Mouse (Mus musculus): ENCODE data around the gene Mdga2.

The Mdga2 gene

DNA sequence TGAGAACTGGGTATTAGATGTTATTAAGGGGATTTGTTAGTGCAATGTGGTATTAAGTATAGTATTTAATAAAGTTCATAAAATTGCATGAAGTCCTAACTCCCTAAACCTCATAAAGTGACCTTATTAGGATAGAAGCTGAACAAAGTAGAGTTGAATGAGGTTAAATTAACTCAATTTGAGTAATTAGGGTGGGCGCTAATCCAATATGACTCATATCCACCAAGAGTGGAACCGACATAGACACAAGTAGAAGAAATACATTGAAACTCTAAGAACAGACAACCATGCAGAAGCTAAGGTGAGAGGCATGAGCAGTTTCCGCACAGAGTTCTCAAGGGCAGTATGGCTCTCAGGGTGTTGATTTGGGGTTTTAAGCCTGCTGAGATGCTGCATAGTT, 165.7 kb downstream of the Mdga2 start:
- DNase-seq = no peak

GRCm38 (mm10) chr12:67045099-67045750, 177.1 kb downstream of the Mdga2 start:
- no peak for DNase-seq

GRCm38 (mm10) chr12:67041865-67042264, 180.5 kb downstream of the Mdga2 start:
- no peak for DNase-seq

DNA sequence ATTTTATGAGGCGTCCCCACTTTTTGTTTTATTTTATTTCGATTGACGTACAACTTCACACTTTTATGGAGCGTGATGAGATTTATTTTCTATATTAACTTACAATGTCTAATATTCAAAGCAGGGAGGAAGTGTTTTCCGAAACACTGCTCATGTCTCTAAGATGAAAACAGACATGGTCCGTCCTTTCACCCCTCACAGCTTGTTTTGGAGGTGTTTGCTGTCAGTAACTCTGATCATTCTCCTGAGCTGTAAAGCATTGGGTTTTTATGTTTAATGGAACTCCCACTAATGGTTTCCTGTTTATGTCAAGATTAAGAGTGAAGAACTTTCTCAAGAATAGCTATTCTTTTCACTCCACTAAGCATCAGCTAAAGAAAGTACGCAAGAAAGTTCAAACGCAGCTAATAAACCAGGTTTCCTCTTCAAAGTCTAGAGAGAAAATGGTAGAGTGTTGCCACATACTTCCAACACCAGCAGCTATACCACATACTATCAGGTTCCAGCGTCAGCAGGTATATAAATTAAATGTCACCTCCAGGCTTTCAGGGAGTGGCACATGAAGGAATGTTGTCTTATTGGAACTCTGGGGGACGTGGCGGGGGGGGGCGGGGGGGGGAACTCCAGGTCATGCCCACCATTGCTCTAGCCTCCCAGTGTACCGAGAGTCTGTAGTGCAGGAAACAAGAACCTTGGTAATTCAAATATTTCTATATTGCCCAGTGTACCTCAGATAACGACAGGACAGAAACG, 186.7 kb downstream of the Mdga2 start:
- DNase-seq = no peak

- DNase-seq = no peak
Measured at GRCm38 (mm10) chr12:67017192-67017591, 205.2 kb downstream of the Mdga2 start.

GRCm38 (mm10) chr12:67011368-67011767, 211.0 kb downstream of the Mdga2 start:
- no peak for DNase-seq

GRCm38 (mm10) chr12:67010318-67010717, 212.0 kb downstream of the Mdga2 start:
- no peak for DNase-seq

DNA sequence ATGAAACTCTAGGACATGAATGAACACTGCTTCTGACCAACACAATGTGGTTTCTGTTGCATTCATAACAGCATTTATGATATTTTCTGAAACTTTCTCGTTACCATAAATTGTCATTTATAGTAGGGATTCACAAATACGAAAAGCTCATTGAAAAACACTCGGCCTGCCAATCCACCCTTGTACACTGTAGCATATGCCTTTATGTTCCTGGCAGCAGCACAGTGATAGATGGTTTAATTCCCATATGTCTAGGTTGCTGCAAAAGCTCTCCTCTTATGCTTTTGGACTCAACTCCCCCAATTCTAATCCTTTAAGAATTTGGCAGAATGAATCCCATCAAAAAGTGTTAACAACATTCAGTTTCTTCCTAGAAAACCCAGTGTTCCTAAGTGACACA, 213.2 kb downstream of the Mdga2 start:
- no peak for DNase-seq

DNA sequence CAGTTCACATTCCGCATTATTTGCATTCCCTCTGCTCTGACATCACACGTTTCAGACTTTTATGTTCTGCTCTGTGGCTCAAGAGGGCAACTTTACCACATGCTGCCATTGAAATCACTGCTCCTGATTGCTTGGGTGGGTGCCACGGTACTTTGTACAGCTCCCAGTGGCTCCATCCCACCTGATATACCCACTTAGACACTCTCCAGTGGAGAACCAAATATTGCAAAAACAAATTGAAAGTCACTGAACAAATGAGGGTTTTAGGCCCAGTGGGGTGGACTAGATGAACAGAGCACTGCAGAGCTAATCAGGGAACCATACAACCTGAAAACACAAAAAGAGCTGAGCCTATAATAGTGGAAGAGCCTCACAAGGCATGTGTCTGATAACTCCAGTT, 268.2 kb downstream of the Mdga2 start:
- DNase-seq = no peak

DNA sequence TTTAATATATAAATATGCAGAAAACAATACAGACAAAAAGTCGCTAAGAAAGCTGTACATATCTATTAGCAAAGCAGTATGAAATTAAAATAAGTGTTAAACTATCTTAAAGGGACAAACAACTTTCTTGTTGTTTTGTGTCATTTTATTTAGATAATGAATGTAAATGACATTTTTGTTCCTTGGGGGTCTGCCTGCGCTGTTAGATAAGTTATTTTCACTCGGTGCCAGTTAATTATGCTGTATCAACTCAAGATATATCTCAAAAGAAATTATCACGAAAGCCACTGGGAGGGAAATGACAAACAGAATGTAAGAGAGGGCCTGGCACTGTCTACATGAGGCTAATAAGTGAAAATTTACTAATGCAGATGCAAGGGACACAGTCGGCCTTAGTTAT, 306.6 kb downstream of the Mdga2 start:
- no peak for DNase-seq

DNA sequence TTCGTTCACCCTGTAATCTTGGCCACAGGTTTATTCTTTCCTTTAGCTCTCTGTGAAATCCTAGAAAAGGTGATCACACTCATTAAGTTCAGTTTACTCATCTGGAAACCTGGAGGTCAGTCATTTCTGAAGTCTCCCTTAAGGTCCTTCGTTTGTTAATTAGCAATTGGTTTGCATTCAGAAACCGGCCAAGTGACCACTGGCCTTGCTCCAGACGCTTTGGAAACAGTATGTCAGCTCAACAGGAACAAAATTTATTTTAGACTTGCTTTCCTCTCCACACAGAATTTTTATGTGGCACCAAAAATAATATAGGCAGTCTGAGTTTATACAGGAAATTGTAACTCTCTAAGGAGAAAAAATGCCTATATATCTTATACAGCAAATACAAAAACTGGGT, 323.0 kb downstream of the Mdga2 start:
- DNase-seq = no peak

- no peak for DNase-seq
Measured at GRCm38 (mm10) chr12:66896790-66897189, 325.6 kb downstream of the Mdga2 start.

- DNase-seq = no peak
Measured at GRCm38 (mm10) chr12:66890296-66890695, 332.1 kb downstream of the Mdga2 start.

DNA sequence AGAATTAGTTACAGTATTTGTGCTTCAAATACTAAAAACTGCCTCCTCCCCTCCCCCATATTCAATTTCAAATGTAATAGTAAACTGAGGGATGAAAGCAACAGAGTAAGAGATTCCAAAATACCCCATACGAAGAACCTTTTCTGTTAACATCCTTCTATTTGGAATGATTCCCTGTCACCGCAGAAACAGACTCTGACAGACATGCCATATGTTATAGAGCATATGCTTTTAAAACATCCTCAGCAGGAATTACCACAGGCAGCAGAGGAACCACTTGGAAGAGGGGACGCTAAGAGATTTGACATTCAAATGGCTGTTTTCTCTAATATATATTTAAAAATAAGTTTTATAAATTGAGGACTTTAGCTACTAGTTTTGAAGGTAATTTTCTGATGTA, 333.1 kb downstream of the Mdga2 start:
- DNase-seq = no peak

DNA sequence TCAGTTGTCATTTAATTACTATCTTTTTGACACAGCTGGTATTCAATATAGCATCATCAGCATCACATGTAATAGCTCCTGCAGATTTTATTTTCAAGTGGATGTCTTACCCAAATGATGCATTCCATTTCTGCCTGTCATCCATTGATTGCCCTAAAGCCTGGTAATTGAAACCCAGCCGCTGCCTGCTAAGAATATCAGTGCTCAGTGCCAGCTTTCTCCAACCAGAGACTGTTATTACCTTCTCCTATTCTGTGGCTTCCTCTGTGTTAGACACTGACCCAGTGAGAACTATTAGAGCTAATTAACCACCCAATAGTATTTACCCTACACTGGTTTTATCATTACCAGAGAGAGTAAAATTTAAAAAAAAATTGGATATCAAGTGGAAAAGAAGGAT, 333.7 kb downstream of the Mdga2 start:
- no peak for DNase-seq

DNA sequence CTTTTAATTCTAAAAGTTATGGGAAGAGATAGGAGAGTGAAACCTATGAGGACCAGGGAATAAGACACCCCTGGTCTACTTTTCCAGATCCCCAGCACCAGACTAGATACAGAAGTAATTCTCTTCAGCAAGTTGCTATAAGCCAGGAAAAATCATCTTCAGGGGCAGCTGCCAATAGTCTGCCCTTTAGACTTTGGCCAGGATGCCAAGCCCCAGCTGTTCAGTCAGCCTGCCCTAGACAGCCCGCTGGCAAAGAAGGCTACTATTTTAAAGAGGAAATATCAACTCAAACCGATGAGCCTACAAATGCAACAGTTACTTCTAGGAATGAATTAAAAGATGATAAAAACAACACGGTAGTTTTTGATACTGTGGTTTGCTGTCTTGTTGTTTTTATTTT, 356.1 kb downstream of the Mdga2 start:
- no peak for DNase-seq

DNA sequence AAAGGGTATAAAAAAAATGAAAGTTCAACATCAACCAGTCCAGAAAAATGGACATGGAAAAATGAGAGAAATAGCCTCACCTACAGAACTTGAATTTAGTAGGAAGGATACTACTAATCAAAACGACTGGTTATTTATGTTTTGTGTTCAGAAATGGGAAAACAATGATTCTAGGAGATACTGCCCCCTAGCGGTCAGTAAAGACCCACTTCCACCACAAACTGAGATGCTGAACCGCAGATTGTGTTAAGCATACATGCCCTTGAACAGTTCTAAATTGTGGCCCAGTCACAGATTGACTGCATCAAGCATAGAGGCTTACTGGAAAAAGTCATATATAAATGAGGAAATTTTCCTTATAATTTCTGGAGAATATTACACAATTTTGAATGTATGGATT, 369.2 kb downstream of the Mdga2 start:
- DNase-seq = no peak

GRCm38 (mm10) chr12:66840336-66840735, 382.0 kb downstream of the Mdga2 start:
- DNase-seq = no peak

- DNase-seq = no peak
Measured at GRCm38 (mm10) chr12:66755653-66756052, 466.7 kb downstream of the Mdga2 start.

GRCm38 (mm10) chr12:66734536-66734935, 487.8 kb downstream of the Mdga2 start:
- no peak for DNase-seq

DNA sequence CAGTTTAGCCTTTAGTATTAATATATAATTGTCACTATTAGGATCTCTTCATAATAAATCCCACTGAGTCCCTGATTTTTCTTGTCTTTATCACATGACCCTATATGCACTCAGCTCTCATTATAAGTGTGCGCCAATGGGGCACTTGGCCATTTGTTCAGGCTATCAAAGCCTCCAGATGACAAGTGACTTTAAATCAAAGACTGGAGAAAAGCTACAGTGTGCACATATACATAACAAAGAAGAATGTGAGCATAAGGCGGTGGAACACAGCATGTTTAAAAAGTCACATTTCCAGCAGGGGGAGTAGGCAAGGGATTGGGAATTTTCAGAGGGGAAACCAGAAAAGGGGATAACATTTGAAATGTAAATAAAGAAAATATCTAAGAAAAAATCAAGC, 497.9 kb downstream of the Mdga2 start:
- no peak for DNase-seq

- no peak for DNase-seq
Measured at GRCm38 (mm10) chr12:66708334-66708733, 514.0 kb downstream of the Mdga2 start.

- DNase-seq = no peak
Measured at GRCm38 (mm10) chr12:66707431-66707830, 514.9 kb downstream of the Mdga2 start.

DNA sequence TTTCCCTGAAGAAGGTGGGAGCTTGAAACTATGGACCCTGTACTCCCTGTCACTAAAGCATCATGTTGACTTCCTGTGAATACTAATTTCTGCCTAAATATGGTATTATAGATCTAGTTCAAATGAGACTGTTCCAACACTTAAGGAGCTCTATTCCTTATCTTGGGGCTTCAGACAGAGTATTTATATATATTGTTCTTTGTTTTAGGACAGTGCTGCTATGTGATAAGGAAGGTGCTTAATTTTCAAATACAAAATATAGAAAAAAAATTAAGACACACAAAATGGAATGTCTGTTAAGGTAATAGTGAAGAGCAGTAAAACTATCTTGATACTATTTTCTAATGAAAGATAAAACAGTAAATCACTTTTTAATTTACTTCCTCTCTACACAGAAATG, 517.3 kb downstream of the Mdga2 start:
- no peak for DNase-seq

DNA sequence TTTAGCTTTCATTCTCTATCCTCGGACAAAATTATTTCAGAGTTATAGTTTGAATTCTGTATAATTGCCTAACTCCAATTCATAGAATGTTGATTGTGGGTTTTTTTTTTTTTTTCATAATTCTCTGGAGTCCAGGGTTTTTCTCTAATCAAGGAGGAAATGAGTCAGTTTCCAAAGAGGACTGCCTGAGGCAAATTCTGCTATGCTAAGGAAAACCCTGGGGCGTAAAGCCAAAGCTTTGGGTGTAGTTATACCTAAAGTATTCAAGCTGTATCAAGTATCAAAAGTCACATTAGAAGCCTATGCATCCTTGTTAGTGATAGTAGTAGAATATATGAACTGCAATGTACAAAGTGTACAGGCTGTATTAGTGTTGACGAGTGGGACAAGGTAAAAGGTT, 519.6 kb downstream of the Mdga2 start:
- DNase-seq = no peak

Measured in lung, postnatal 36 days (tissue).